Mouse (Mus musculus) embryo, embryonic 11.5 days (tissue): ENCODE results near the gene Dok7.

Experiments
- DNase-seq: peaks from one replicate; pipeline ENCODE4 v3.0.0-alpha.2; 2012; ENCODE audit warnings: low read depth, low spot score

Dok7 gene

DNA sequence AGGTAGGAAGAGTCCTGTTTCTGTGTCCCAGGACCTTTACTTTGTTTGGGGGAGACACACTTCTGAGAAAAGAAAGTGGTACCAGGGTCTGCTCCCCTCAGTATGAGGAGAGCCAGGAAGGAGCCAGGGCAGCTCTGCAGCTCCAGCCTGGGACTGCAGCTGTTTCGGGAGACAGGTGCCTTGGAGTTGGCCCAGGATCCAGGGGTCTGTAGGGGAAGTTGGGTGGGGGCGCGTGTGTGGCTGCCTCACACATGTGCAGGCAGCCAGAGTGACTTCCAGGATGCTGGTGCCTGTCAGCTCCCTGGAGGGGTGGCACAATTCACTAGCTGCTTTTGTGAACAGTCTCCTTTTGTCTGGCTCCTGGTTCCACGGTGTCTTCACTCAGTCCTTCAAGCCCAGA, 1.0 kb downstream of the Dok7 start:
- DNase-seq: no peak

DNA sequence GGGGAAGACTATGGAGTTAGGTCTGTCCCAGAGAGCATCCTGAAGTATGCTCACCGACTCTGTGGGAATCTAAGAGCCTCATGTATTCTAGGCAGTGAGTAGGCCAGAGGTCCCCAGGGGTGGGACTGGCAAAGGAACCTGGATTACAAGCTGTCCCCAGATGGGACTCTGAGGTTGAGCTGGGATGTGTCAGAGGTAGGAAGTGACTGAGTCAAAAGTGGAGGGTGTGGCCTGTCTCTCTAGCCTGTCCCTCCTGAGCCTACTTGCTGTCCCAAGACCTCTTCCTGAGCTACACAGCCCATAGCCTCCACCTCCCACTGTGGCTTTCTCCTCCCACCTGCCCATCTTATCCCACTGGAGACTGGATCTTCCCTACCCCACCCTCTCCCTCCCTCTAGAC, 1.6 kb downstream of the Dok7 start:
- no peak for DNase-seq

DNA sequence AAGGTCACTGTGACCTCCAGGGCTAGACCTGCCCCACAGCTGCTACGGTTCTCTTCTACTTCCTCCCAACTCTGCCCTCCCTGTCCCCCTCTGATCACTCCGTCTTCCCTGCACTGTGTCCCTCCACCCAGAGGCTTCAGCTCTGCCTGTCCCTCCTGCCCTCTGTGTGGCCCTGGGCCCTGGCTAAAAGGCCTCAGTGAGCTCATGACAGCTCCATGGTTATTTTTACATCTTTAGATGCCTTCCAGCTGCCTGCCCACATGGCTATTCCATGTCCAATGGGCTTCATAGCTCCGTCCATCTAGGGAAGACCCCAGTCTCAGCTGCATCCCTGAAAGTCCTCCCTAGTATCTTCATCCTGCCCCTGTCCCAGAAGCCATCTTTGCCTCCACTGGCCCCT, 3.5 kb downstream of the Dok7 start:
- no peak for DNase-seq

DNA sequence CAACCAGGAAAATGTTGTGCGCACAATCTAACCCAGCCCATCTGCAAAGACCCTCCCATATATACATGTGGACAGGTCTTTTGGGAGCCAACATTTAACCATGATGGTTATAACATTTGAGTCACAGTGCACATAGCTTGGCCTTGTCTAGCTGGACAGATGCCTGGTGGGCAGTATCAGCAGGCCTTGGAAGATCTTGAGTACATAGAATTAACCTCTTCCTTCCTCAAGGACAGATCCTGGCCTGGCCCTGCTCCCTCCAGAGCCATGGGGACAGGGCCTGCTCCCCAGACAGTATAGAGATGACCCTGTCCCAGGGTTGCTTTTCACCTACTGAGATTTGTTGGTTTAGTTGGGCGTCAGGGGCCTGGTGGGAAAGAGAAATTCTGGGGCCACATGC, 13.3 kb downstream of the Dok7 start:
- DNase-seq: no peak

DNA sequence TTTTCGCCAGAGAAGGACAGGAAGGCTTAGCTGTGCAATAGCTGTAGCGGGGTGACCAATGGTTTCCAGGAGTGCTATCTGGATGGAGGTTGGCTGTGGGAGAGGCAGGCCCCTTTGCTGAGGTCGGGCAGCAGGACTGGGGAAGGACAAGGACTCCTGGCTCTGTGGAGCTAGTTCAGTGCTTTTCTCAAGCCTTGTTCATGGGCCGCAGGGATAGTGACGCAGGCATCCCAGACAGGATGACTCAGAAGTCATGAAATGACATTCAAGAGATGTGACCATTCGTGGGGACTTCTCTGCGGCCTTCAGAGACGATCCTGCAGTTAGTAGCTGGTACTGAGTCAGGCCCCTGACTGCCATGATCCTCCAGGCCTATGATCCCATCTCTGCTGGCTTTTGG, 13.7 kb downstream of the Dok7 start:
- DNase-seq: no peak

DNA sequence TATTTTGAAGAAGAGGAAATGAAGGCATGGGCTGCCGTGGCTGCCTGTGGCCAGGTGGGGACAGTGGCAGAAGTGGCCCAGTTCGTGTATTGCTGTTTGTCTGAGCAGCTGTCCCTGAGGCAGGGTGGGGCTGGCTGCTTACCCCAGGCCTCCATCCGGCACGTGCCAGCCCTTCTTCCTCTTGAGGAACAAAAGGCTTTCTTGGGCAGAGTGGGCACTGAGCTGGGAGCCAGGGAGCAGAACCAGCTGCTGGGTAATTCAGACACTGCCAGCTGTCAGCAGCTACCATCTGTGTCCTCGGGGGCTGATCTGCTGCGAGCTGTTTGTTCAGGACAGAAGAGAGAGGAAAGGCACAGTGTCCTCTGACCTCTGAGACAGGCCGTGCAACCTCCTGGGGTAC, 14.4 kb downstream of the Dok7 start:
- no peak for DNase-seq

DNA sequence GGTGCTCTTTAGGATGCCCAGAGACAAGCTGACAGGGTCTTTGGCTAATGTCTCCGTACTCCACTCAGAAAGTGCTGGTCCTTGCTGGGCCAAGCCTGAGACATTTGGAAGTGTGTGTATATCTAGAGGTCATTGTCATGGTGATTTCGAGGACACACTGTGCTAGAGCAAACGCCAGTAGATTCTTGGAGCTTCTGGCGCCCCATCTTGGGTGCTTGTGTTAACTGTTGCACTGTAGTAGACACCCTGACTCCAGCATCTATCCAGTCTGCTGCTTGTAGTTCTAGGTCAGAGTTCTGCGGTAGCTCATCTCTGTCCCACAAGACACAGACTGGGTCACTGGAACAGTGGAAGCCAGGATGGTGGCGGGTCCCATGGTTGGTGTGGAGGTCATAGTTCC, 15.3 kb downstream of the Dok7 start:
- no peak for DNase-seq

DNA sequence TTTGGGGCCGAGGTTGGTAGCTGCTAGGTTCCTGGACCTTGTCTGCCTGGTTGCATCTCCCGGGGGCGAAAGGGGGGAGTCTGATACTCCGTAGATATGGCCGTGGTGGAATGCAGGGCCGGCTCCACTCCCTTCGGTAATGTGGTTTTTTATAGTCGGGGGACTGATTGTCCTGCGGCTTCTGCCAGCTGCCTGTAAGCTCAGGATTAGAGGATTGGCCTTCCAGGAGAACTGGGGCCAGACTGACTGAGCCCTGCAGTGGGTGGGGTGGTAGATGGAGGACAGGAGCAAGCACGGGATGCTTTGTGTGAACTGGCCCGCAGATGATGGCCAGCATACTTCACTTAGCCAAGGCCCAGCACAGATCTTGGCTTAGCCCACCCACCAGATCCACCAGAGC, 16.7 kb downstream of the Dok7 start:
- DNase-seq: no peak

DNA sequence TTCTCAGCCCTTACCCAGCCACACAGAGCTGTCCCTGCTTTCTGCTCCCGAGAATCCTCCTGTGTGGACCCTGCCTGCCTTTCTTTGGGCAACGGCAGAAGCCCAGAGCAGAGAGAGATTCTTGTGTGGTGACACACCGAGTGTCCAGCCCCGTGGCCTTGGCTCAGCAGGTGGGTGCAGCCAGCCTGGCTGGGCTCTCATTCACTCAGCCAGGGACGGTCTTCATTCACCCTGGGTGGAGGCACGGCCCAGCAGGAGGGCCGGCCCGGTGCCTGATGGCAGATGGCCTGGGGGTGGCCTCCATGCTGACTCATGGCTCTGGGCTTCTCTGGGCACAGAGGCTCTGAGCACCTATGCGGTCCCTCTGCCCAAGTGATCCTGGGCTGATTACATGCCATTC, 17.4 kb downstream of the Dok7 start:
- no peak for DNase-seq

DNA sequence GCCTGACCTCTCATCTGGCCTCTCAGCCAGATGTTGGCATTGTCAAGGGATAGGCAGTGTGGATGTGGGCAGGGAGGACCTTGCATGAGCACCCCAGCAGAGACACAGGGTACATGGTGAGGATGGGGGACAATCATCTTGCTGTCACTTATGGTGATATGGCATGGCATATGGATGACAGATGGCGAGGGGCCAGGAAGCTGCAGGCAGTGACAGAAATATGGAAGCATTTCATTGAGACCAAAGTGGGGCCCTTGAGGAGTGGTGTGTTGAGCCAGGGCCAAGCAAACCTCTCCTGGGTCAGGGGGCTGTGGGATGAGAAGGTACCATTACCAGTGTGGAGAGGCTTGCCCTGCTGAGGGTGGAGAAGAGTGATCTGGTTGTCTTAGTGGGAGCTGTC, 19.8 kb downstream of the Dok7 start:
- no peak for DNase-seq

DNA sequence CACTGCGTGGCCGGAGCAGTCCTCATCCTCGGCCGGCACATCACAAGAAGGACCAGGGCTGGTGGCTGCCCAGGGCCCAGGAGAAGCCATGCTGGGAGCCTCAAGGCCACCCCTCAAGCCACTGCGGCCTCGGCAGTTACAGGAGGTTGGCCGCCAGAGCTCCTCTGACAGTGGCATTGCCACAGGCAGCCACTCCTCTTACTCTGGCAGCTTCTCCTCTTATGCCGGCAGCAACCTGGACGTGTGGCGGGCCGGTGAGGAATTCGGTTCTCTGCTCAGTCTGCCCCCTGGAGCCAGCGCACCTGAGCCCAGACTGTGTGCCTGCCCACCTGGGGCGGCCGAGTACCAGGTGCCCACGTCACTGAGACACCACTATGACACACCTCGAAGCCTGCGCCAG, 22.5 kb downstream of the Dok7 start:
- no peak for DNase-seq

DNA sequence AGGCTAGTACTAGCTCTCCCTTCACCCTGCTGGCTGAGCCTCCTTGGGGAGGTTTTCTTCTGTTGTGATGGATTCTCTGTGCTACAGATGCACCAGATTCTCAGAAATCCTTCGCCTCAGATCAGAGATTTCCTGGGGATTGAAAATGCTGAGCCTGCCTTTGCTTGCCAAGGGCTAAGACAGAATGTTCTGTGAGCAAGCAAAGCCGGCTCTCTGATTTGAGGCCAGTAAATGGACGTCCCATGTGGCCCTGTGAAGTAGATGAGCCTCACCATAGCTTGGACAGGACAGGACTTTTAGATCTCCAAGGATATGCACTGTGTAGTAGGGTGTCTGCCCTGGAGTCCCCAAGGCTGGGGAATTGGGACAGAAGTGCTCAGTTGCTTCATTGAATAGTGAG, 28.3 kb downstream of the Dok7 start:
- DNase-seq: no peak

DNA sequence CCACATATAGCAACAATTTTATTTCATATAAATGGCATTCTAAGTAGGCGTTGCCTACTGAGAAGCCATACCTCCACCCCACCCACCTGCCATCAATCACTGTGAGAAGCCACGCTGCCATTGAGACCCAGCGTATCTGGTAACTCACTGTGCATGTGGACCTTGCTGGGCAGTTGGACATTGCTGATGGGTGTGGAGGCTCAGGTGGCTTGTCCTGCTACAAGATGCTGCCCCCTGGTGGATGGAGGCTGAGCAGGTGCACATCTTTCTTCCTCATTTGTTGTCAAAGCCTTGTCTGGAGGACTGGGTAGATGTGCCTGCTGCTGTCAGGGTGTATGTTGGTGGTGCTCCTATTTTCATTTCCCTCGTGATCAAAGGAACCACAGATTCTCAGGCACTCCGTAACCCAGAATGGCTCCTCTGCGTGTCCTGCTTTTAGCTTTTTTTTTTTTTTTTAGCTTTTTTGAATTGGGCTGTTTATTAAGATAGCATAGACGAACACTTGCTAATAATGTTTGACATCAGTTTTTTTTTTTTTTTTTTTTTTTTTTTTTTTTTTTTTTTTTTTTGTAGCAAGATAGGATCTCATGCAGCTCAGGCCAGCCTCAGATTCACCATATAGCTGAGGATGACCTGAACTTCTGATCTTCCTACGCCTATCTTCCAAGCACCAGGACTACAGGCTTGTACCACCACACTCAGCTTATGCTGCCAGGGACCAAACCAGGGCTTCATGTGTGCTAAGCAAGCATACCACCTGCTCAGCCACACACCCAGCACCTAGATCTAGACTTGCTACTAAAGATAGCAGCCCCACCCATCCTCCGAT, 32.4 kb downstream of the Dok7 start:
- peak; percentile 50 for DNase-seq

DNA sequence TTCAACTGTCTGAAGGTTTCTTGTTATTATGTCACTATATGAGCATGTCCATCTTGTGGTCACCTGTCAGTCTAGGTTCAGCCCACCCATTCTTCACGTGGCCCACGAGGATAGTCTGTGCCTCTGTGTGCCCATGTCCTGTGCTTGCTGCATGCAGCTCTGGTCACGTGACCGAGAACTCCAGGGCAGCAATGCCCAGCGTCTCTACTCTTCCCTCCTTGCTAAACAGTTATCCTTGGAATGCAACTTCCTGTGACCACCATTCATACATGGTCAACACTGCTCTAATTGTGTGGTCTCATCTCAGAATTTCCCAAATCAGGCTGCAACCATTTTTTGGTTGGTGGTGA, 33.0 kb downstream of the Dok7 start:
- no peak for DNase-seq

DNA sequence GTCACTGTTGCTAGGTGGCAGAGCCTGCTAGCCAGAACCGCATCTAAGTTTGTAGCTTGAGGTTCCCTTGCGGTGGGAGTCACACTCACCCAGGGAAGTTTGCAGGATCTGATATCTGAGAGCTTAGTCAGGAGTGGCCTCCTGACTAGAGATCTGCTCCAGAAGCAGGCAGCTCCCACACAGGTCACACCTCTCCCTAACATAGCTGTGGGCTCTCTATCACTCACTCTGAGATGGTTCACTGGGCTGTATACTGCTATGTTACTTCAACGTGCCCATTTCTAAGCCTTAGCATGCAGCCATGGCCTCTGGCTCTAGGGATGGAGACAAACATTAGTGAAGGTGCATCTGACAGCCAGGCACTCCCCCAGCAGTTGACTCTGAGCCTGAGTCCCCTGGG, 35.1 kb downstream of the Dok7 start:
- no peak for DNase-seq

DNA sequence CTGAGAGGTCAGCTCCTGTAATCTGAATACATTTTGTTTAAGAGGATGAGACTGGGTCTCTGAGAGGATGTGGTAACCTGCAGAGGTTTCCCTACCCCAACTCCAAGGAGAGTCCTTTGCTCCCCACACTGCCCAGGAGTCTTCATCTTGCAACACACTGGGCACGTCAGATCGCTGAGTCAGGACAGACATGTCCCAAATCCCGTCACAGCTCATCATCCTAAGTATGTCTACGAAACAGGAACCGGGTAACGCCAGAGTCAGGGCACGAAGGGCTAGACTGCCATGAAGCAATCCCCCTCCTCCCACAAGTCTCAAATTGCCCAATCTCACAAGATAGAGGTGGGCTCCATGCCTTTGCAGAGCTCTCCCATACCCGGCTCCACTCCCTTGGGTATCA, 46.5 kb downstream of the Dok7 start:
- DNase-seq: no peak

DNA sequence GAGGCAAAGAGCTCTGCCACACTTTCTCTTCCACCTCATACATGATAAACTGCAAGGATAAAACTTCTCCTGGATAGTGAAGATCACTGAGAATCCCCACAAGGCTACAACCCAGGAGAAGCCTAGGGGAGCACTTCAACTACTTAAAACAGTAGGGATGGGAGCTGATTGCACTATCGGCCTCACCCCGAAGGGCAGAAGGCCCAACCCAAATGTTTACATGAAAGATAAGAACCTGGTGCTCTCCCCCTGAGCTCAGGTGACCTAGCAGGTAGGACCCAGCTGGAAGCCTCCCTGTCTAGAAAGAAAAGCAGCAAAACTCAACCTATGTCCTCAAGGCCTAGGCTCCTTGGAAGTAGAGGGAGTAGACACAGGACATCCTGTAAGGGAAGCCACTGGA, 47.0 kb downstream of the Dok7 start:
- DNase-seq: no peak

DNA sequence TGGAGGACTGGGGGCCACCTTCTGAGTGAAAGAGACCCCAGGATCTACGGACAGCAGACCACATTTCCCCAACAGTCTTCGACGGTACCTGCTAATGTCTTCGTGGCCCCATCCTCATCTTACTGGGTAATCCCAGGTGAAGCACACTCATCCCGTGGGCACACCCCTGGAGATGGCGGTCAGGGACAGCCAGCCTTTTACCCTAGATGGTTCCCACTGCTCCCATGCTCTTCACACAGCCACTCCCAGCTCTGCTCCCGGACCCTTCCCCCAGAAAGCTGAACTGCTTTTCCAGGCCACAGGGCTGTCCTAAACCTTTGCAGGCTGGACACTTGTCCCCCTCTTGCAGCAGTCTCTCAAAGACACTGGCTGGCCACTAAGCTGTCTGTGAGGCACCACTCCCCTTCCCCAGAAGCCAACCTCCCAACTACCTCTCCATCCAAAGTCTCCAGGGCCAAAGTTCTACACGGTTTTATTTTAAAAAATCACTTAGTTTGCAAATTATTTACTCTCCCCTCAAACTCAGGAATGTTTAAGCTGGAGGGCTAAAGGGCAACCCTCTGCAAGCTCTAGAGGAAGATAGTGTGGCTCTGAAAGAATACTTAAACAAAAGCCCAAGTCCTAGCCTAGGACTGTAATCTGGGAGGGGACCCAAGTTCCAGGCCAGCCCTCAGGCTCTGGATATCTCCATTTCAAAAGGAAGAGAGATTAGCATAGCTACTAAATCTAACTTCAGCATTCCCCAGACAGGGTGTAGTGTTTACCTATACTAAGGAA, 47.8 kb downstream of the Dok7 start:
- no peak for DNase-seq

DNA sequence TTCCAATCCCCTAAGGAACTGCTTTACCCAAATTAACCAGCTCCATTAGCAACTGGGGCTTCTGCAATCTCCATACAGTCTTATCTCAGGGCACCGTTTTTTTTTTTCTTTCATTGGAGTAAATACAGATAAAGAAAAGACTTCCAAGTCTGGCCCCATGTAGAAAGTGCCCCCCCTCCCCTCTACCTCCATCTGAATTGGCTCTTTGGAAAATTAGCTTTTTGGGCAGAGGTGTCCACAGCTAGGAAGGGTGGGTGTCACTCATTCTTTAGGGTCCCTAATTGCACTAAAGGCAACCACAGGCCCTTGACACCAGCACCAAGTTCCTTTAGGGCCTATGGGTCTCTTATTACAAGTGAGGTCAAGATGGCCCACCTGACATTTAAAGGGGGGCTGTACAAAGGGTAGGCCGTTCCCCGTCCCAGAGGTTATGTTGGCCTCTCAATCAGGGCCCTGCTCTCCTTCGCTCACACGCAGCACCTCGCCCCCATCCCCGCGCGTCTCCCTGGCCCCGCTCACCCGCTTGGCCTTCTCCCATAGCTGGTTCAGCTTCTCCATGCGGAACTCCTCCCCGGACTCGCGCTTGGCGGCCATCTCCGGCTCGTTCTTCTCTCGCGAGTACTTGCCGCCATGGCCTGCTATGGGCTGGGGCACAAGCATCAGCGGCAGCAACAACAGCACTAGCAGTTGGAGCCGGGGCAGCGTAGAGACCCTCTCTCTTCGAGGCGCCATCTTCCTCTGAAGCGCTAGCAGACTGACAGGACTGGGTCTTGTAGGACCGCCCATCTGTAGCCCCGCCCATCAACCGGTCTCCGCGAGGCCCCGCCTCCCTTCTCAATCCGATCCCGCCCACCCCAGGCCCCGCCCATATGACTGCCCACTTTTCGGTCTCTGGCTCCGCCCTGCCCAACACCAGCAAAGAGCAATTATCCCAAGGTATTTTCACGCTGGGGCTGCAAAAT, 48.7 kb downstream of the Dok7 start, which contains the start of gene Lrpap1:
Gene Lrpap1, minus strand, starts transcription at position 807 of the 962 bp plus-strand sequence.
- DNase-seq: peak; percentile 90

DNA sequence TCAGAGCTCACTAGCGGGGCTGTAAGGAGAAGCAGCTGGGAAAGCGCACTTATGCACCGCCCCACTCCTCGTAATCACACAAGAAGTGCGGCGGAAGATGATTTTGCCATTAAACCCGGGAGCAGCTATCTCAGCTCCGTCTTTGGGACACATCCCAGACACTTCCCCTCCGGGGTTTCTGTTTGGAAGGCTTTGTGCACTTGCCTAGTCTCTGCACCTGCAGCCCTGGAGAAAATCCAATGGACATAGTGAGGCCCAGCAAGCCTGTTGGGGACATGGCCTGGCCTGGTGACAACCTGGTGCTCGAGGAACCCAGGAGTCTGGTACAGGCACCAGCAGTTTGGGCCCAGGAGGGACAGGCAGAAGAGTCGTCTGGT, 49.3 kb downstream of the Dok7 start:
- no peak for DNase-seq

DNA sequence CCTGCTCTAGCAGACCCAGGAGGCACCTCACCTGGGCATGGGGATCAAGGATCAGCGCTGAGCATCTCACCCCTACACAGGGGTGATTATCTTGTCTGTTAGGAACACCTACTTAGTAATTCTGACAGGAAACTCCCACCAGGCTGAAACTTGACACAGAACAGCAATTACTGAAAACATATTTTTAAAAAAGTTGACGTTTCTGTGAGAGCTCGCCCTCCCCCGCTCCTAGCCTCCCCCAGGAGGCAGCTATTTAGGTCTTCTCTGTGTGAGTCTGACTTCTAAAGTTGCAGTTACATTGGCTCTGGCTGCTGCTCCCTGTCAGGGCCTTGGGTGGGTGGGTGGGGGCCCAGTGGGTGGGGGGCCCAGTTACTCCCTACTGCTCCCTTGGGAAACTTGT, 55.9 kb downstream of the Dok7 start:
- no peak for DNase-seq

DNA sequence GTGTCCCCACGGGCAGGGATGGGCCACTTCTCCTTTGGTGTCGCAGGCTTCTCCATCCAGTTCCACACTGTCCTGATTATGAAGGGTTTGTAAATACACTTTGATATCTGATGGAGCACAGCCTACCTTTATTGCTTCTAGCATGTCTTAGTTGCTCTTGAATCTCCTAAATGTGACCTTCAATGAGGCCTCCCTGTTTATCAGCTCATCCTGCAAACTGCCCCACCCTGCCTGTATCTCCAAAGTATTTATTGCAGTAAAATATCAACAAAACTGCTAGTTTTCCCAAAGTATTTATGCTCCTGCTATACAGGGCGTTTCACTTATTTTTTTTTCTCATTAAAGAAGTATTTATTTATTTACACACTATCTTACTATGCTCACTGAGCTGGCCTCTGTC, 59.4 kb downstream of the Dok7 start:
- no peak for DNase-seq
